Mouse (Mus musculus): ENCODE results near the gene Oas1d. TPM values are rescaled to one million over a fixed set of nuclear protein-coding genes. Genes with fewer than 3 reads are reported as not detected.

Gene Oas1d
- polyA plus RNA-seq, 1 experiment from 2014 or later = not detected

Other genes starting within 250 kb of the Oas1d start
- 43.4 and 44.1 TPM in 2 replicates for gene Dtx1, start 202.6 kb upstream of the Oas1d start, polyA plus RNA-seq (2015; fragmentation: Nextera tagmentation; extraction: Ambion mirVana)
- 0.27 TPM in 1 of 2 replicates, not detected in the other for gene Oas2, start 164.7 kb upstream of the Oas1d start, polyA plus RNA-seq (2015; fragmentation: Nextera tagmentation; extraction: Ambion mirVana)
- 0.15 and 0.25 TPM in 2 replicates for gene Oas3, start 136.9 kb upstream of the Oas1d start, polyA plus RNA-seq (2015; fragmentation: Nextera tagmentation; extraction: Ambion mirVana)
- gene Oas1e, start 119.0 kb upstream of the Oas1d start, polyA plus RNA-seq (2015; fragmentation: Nextera tagmentation; extraction: Ambion mirVana) = not detected in 2 replicates
- 0.32 and 0.34 TPM in 2 replicates for gene Oas1c, start 102.0 kb upstream of the Oas1d start, polyA plus RNA-seq (2015; fragmentation: Nextera tagmentation; extraction: Ambion mirVana)
- gene Oas1f, start 67.2 kb upstream of the Oas1d start, polyA plus RNA-seq (2015; fragmentation: Nextera tagmentation; extraction: Ambion mirVana) = not detected in 2 replicates
- gene Oas1h, start 53.1 kb upstream of the Oas1d start, polyA plus RNA-seq (2015; fragmentation: Nextera tagmentation; extraction: Ambion mirVana) = not detected in 2 replicates
- not detected in 2 replicates for gene Oas1g, start 26.9 kb upstream of the Oas1d start, polyA plus RNA-seq (2015; fragmentation: Nextera tagmentation; extraction: Ambion mirVana)
- 0.40 and 0.53 TPM in 2 replicates for gene Oas1a, start 7.0 kb upstream of the Oas1d start, polyA plus RNA-seq (2015; fragmentation: Nextera tagmentation; extraction: Ambion mirVana)
- gene Rph3a, start 95.6 kb downstream of the Oas1d start, polyA plus RNA-seq (2015; fragmentation: Nextera tagmentation; extraction: Ambion mirVana) = 22.5 and 26.9 TPM in 2 replicates

Data from forebrain, embryonic 16.5 days (tissue).